Mouse (Mus musculus) spleen, postnatal 4 days (tissue): Measurements from ENCODE around the gene Bmf.
A peak's percentile ranks its signal among the peaks of the same experiment; 100 is the strongest.

Experiments used
- DNase-seq, 2 experiments: peaks; one replicate each; pipeline ENCODE4 v3.0.0; 2022; ENCODE audit warnings: low spot score in 2 of 2

The Bmf gene

GRCm38 (mm10) chr2:118512418-118513377, 36.8 kb downstream of the Bmf start:
- DNase-seq: no peak

- DNase-seq: no peak
Observed at GRCm38 (mm10) chr2:118511779-118512417, 37.6 kb downstream of the Bmf start.

GRCm38 (mm10) chr2:118510447-118511310, 38.8 kb downstream of the Bmf start:
- no peak for DNase-seq

- no peak for DNase-seq
Observed at GRCm38 (mm10) chr2:118509688-118510446, 39.6 kb downstream of the Bmf start.

- no peak for DNase-seq
Observed at GRCm38 (mm10) chr2:118507126-118507525, 42.4 kb downstream of the Bmf start.

GRCm38 (mm10) chr2:118500191-118500590, 49.3 kb downstream of the Bmf start:
- DNase-seq: no peak

GRCm38 (mm10) chr2:118499135-118499961, 50.1 kb downstream of the Bmf start:
- peak in 1 of 2 experiments; percentile 37 for DNase-seq

GRCm38 (mm10) chr2:118498476-118498875, 51.0 kb downstream of the Bmf start:
- no peak for DNase-seq

GRCm38 (mm10) chr2:118497890-118498289, 51.6 kb downstream of the Bmf start:
- DNase-seq: no peak

- DNase-seq: no peak
Observed at GRCm38 (mm10) chr2:118495024-118495423, 54.5 kb downstream of the Bmf start.

GRCm38 (mm10) chr2:118491741-118492395, 57.6 kb downstream of the Bmf start:
- no peak for DNase-seq

- peak in 1 of 2 experiments; percentile 59 for DNase-seq
Observed at GRCm38 (mm10) chr2:118491281-118491731, 58.2 kb downstream of the Bmf start.

- peak; percentile 47 to 74 for DNase-seq
Observed at GRCm38 (mm10) chr2:118490241-118491091, 59.0 kb downstream of the Bmf start.

GRCm38 (mm10) chr2:118487806-118488205, 61.7 kb downstream of the Bmf start:
- peak; percentile 40 to 78 for DNase-seq

- DNase-seq: peak; percentile 80 to 95
Observed at GRCm38 (mm10) chr2:118486933-118487332, 62.6 kb downstream of the Bmf start.

GRCm38 (mm10) chr2:118485415-118485814, 64.1 kb downstream of the Bmf start:
- no peak for DNase-seq

- DNase-seq: no peak
Observed at GRCm38 (mm10) chr2:118484386-118484898, 65.0 kb downstream of the Bmf start.

GRCm38 (mm10) chr2:118483032-118483431, 66.5 kb downstream of the Bmf start:
- no peak for DNase-seq
